Mouse (Mus musculus) embryonic facial prominence, embryonic 10.5 days (tissue): Measurements from ENCODE around the gene Ssc4d. TPM values are rescaled to one million over a fixed set of nuclear protein-coding genes. Genes with fewer than 3 reads are reported as not detected.

Experiments
- DNase-seq: peaks from one replicate; pipeline ENCODE4 v3.0.0-alpha.2; 2017; ENCODE audit warnings: low spot score
- H3K27ac ChIP-seq: fragments of 300-500 bp; sonication (generic); replicated peaks from 2 replicates; pipeline ENCODE4 v1.5.1; 2016; ENCODE audit warnings: mild to moderate bottlenecking
- H3K27me3 ChIP-seq: fragments of 300-500 bp; sonication (generic); replicated peaks from 2 replicates; pipeline ENCODE4 v1.6.1; 2016; ENCODE audit warnings: low read depth, mild to moderate bottlenecking; ENCODE audit not compliant: poor library complexity, severe bottlenecking
- H3K36me3 ChIP-seq: fragments of 300-500 bp; sonication (generic); replicated peaks from 2 replicates; pipeline ENCODE4 v1.6.1; 2016; ENCODE audit warnings: mild to moderate bottlenecking, moderate library complexity
- H3K4me1 ChIP-seq: fragments of 300-500 bp; sonication (generic); 2 replicates; pipeline ENCODE4 v1.6.1; 2016
- H3K4me3 ChIP-seq: fragments of 300-500 bp; sonication (generic); 2 replicates; pipeline ENCODE4 v1.5.1; 2016; ENCODE audit warnings: mild to moderate bottlenecking, moderate library complexity
- H3K9me3 ChIP-seq: fragments of 300-500 bp; sonication (generic); 2 replicates; pipeline ENCODE4 v1.6.1; 2016; ENCODE audit warnings: mild to moderate bottlenecking
- WGBS: fragments of 180-500 bp; shearing (Covaris S2); methylation state at CpG from one replicate; pipeline ENCODE4 v1.1.7; 2016; 5-methylcytosine and 5-hydroxymethylcytosine counted together
- polyA plus RNA-seq: library from polyadenylated mRNA; unstranded; fragments of >200 nt; fragmentation: Nextera tagmentation; extraction: Ambion mirVana; gene quantifications from 2 replicates; pipeline ENCODE4 v1.2.1, GENCODE M21; 2016

The Ssc4d gene
- polyA plus RNA-seq, 1 experiment from 2014 or later: 4.0 TPM

DNA sequence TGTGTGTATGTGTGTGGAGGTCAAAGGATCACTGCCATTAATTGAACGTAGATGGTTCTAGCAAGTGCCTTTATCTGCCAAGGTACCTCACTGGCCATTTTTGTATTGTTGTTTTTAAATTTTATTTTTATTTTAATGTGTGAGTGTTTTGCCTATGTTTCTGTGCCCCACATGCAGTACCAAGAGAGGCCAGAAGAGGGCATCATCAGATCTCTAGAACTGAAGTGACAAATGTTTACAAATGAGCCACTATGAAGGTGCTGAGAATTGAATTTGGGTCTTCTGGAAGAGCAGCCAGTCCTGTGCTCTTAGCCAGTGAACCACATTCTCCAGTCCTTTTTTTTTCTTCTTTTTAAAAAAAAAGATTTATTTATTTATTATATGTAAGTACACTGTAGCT lies 5.5 kb downstream of the Ssc4d start:
- 66% methylated on average over 1 of the region's 1 CpGs for WGBS
- Histone ChIP-seq H3K4me1 (peaks cover 7% of the 10 kb centered on the region), H3K27ac (no peak overlapping the region), H3K36me3 (no peaks in the 10 kb centered on the region), H3K4me3 (no peak overlapping the region), H3K9me3 (no peaks in the 10 kb centered on the region), H3K27me3 (peaks cover 22% of the 10 kb centered on the region)
- peak; percentile 55 for DNase-seq

- no peak for DNase-seq
- WGBS: 65% methylated on average over 9 of the region's 9 CpGs
Observed at GRCm38 (mm10) chr5:135966866-135967265, 7.5 kb downstream of the Ssc4d start.

DNA sequence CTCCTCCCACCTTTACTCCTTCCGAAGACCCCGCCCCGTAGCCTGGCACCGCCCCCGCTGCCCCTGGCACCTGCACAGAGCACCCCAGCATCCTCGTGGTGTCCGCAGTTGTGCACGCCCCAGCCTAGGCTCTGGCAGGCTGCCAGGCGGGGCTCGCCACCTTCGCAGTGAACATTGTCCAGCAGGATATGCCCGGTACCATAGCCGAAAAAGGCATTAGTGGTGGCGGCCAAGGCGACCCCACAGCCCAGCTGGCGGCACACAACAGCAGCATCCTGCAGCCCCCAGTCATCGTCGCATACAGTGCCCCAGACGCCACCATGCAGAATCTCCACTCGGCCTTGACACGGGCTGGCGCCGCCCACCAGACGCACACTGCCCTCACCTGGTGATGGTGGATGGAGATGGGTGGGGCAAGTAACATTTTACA lies 8.8 kb downstream of the Ssc4d start:
- Histone ChIP-seq H3K4me1 (peaks cover 30% of the 10 kb centered on the region), H3K27me3 (peaks cover 22% of the 10 kb centered on the region), H3K27ac (no peak overlapping the region), H3K36me3 (no peaks in the 10 kb centered on the region), H3K4me3 (peak overlapping the region; percentile 41), H3K9me3 (no peaks in the 10 kb centered on the region)
- 10% methylated on average over 24 of the region's 24 CpGs for WGBS
- DNase-seq: peak; percentile 29

More at GRCm38 (mm10) chr5:135966866-135967265, 7.5 kb downstream of the Ssc4d start:
- no peaks in the 10 kb centered on the region for H3K36me3 ChIP-seq
- H3K4me1 ChIP-seq: peaks cover 19% of the 10 kb centered on the region
- no peaks in the 10 kb centered on the region for H3K9me3 ChIP-seq
- H3K4me3 ChIP-seq: no peak overlapping the region
- peaks cover 22% of the 10 kb centered on the region for H3K27me3 ChIP-seq
- H3K27ac ChIP-seq: no peak overlapping the region

- WGBS: 4% methylated on average over 6 of the region's 6 CpGs
- Histone ChIP-seq H3K27ac (peak overlapping the region; percentile 95), H3K9me3 (no peaks in the 10 kb centered on the region), H3K36me3 (no peaks in the 10 kb centered on the region), H3K4me3 (peak overlapping the region; percentile 68), H3K27me3 (peaks cover 22% of the 10 kb centered on the region), H3K4me1 (peaks cover 34% of the 10 kb centered on the region)
- DNase-seq: no peak
Observed at GRCm38 (mm10) chr5:135963280-135963627, 11.1 kb downstream of the Ssc4d start.

- Histone ChIP-seq H3K27me3 (peaks cover 22% of the 10 kb centered on the region), H3K4me3 (peak overlapping the region; percentile 68), H3K4me1 (peaks cover 37% of the 10 kb centered on the region), H3K9me3 (no peaks in the 10 kb centered on the region), H3K36me3 (no peaks in the 10 kb centered on the region), H3K27ac (peak overlapping the region; percentile 95)
- peak; percentile 99 for DNase-seq
- WGBS: under 1% methylated on average over 64 of the region's 64 CpGs
Observed at GRCm38 (mm10) chr5:135962492-135963279, 11.6 kb downstream of the Ssc4d start.

DNA sequence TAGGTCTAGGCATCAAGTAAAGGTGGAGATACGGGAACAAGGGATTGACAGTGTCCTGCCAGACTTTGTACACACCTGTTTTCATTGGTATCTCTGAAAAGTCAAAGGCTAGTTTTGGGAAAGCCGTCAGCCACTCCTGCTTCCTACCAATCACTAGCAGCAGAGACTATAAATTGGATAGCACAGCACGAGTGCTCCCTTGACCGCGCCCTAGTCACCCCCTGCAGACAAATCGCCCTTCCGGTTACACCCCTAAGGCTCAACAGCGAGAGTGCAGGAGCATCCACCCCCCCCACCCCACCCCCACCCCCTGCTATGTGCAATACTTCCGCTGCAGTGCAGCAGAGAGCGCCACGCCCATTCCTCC lies 12.2 kb downstream of the Ssc4d start:
- no peak for DNase-seq
- H3K4me3 ChIP-seq: peak overlapping the region; percentile 68
- peak overlapping the region; percentile 95 for H3K27ac ChIP-seq
- no peaks in the 10 kb centered on the region for H3K36me3 ChIP-seq
- H3K27me3 ChIP-seq: peaks cover 22% of the 10 kb centered on the region
- WGBS: 2% methylated on average over 11 of the region's 11 CpGs
- H3K9me3 ChIP-seq: no peaks in the 10 kb centered on the region
- H3K4me1 ChIP-seq: peaks cover 40% of the 10 kb centered on the region

DNA sequence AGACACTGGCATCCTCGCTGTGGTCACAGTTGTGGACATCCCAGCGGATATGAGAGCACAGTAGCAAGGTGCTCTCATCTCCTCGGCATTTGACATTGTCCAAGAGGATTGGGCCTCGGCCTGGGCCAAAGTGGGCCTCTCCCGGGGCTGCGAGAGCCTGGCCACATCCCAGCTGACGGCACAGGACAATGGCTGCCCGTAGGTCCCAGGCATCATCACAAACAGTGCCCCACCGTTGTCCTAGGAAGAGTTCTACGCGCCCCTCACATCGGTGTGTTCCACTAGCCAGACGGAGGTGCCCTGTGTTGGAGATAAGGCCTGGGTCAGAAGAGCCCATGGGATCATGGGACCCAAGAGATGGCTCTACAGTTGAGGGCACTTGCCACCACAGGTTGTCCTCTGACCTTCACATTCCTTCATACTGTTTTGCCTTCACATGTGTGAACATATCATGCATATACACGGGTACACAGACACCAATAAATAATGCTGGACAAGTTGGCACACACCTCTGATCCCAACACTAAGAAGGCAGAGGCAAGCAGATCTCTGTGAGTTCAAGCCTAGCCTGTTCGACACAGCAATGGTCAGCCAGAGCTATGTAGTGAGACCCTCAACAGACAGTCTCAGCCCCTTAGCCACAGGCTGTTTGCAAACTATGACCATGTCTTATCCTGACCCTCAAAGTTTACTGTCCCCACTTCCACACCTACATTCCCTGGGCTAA lies 13.3 kb downstream of the Ssc4d start:
- peaks cover 21% of the 10 kb centered on the region for H3K27me3 ChIP-seq
- 94% methylated on average over 15 of the region's 15 CpGs for WGBS
- H3K36me3 ChIP-seq: no peaks in the 10 kb centered on the region
- peak overlapping the region; percentile 95 for H3K27ac ChIP-seq
- H3K9me3 ChIP-seq: no peaks in the 10 kb centered on the region
- peaks cover 45% of the 10 kb centered on the region for H3K4me1 ChIP-seq
- DNase-seq: no peak
- H3K4me3 ChIP-seq: peak overlapping the region; percentile 68

GRCm38 (mm10) chr5:135959911-135960310 lies 14.4 kb downstream of the Ssc4d start:
- no peak overlapping the region for H3K4me3 ChIP-seq
- no peak overlapping the region for H3K27ac ChIP-seq
- no peaks in the 10 kb centered on the region for H3K36me3 ChIP-seq
- H3K9me3 ChIP-seq: no peaks in the 10 kb centered on the region
- H3K4me1 ChIP-seq: peaks cover 38% of the 10 kb centered on the region
- H3K27me3 ChIP-seq: peaks cover 10% of the 10 kb centered on the region
- DNase-seq: no peak
- 94% methylated on average over 7 of the region's 7 CpGs for WGBS

DNA sequence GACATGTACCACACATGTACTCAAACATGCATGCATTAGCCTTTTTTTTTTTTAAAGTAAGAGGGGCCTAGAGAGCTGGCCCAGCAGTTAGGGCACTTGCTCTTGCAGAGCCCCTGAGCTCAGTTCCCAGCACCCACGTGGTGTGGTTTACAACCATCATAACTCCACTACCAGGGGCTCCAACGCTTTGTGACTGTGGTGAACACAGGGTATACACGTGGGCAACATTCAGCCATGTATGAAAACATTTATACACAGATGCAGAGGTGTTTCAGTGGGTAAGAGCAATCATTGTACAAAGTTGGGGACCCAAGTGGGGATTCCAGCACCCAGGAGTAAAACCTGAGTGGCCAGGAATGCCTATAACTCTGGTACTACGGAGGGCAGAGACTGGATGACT lies 16.0 kb downstream of the Ssc4d start:
- H3K9me3 ChIP-seq: no peaks in the 10 kb centered on the region
- H3K4me3 ChIP-seq: peak overlapping the region; percentile 52; the same call in 1 of the 2 replicates
- 87% methylated on average over 4 of the region's 4 CpGs for WGBS
- DNase-seq: no peak
- H3K27me3 ChIP-seq: no peaks in the 10 kb centered on the region
- no peaks in the 10 kb centered on the region for H3K36me3 ChIP-seq
- peaks cover 38% of the 10 kb centered on the region for H3K4me1 ChIP-seq
- H3K27ac ChIP-seq: peak overlapping the region; percentile 86

DNA sequence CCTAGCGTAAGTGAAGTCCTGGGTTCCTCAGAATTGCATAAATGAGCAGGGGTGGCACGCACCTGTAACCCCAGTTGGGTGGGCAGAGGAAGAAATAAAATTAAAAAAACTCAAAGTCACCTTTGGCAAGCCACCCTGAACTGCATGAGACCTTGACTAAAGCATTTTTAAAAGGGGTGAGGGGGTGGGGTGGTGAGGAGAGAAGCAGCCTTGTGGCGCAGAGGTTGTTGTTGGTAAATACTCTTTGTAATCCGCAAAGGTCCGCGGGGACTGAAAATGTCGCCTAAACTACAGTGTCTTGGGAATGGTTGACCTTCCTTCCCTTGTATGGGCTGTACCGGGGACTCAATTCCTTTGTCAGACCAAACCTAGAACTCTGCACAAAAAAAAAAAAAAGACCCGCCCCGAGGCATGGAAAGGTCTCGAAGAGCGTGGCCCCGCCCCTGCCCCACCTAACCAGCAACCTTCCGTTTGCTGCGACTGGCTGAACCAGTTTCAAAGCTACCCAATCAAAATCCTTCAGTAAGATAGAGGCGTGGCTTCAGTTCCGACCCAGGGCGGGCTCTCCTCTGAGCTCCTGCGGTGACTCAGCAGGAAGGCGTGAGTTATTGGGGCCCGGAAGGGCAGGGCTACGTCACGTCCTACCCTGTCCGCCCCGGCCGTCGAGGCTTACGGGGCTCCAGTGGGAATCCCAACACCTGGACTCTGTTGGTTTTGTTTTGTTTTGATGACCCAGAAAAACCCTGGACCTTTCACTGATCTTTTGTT lies 16.9 kb downstream of the Ssc4d start:
- Histone ChIP-seq H3K4me3 (peak overlapping the region; percentile 52), H3K27ac (peak overlapping the region; percentile 86), H3K9me3 (no peaks in the 10 kb centered on the region), H3K4me1 (peaks cover 31% of the 10 kb centered on the region), H3K27me3 (no peaks in the 10 kb centered on the region), H3K36me3 (no peaks in the 10 kb centered on the region)
- WGBS: 8% methylated on average over 28 of the region's 28 CpGs
- DNase-seq: peak; percentile 96

DNA sequence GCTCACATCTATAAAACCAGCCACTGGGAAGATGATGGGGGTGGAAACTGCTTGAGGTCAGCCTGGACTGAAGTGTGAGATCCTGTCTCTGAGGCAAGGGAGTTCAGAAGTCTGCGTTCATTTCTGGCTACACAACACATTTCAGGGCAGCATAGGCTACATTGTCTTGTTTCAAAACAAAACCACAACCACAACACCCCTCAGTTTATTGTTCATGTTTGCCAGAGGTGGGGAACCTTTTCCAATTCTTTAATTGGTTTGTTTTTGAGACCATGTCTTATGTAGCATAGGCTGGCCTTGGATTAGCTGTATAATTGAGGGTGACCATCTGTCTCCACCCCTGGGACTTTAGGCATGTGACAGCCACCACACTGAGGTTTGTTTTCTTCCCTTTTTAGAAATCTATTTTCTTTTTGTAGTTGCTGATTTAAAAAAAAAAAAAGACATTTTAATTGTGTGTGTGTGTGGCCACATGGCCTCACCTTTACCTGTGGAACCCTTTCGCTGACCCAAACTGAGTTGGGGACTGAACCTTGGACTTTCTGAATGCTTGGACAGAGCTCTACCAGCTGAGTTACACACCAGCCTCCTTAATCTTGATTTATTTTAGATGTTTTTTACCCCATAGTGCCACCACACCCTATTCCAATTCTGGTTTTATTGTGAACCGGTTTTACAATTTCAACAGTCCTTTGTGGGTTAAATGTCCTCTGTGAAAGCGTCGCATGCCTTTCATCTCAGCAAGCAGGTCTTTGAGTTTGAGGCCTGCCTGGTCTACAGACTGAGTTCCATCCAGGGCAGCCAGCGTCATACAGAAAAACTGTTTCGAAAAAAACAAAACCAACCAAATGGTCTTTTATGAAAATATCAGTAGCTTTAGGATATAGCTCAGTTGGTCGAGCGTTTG lies 17.8 kb downstream of the Ssc4d start:
- Histone ChIP-seq H3K27me3 (no peaks in the 10 kb centered on the region), H3K4me1 (peaks cover 22% of the 10 kb centered on the region), H3K9me3 (no peaks in the 10 kb centered on the region), H3K36me3 (no peaks in the 10 kb centered on the region), H3K27ac (peak overlapping the region; percentile 86), H3K4me3 (peak overlapping the region; percentile 52)
- WGBS: 87% methylated on average over 9 of the region's 9 CpGs
- no peak for DNase-seq

GRCm38 (mm10) chr5:135952830-135953229 lies 21.5 kb downstream of the Ssc4d start:
- Histone ChIP-seq H3K27ac (no peak overlapping the region), H3K9me3 (no peaks in the 10 kb centered on the region), H3K4me3 (no peak overlapping the region), H3K4me1 (peaks cover 7% of the 10 kb centered on the region), H3K27me3 (no peaks in the 10 kb centered on the region), H3K36me3 (no peaks in the 10 kb centered on the region)
- WGBS: 88% methylated on average over 2 of the region's 2 CpGs
- DNase-seq: no peak
